Mouse (Mus musculus) ES-E14 (cell line): ENCODE results near the gene Raph1. TPM values are rescaled to one million over a fixed set of nuclear protein-coding genes. Genes with fewer than 3 reads are reported as not detected.

Experiments
- DNase-seq: peaks from one replicate; pipeline ENCODE4 v3.0.0-alpha.2; 2013; ENCODE audit warnings: low read depth, low spot score
- H3K27ac ChIP-seq: 2 replicates; pipeline ENCODE4 v1.5.1; 2012; ENCODE audit warnings: low read depth, mild to moderate bottlenecking, low read length, moderate library complexity, mixed read lengths; ENCODE audit not compliant: poor library complexity, insufficient read depth, severe bottlenecking
- H3K36me3 ChIP-seq: 2 replicates; pipeline ENCODE4 v1.6.1; 2012; ENCODE audit warnings: mild to moderate bottlenecking, low read length, moderate library complexity, mixed read lengths; ENCODE audit not compliant: control insufficient read depth, poor library complexity, insufficient read depth, severe bottlenecking
- H3K4me1 ChIP-seq, 2 experiments: fragments of 150-350 bp in 1 of 2; sonication (generic) in 1 of 2; 2 replicates each; pipeline ENCODE4 v1.6.1; 2012; ENCODE audit warnings: low read length in 2 of 2, mild to moderate bottlenecking in 1 of 2, mixed read lengths in 1 of 2; ENCODE audit not compliant: control insufficient read depth in 2 of 2, insufficient read depth in 2 of 2, poor library complexity in 1 of 2
- H3K4me3 ChIP-seq, 2 experiments: fragments of 150-350 bp in 1 of 2; sonication (generic) in 1 of 2; 2 replicates each; pipeline ENCODE4 v1.5.1; 2012; ENCODE audit warnings: low read length in 2 of 2, low read depth in 1 of 2, mild to moderate bottlenecking in 1 of 2, mixed read lengths in 1 of 2; ENCODE audit not compliant: insufficient read depth in 1 of 2, poor library complexity in 1 of 2, severe bottlenecking in 1 of 2
- H3K9ac ChIP-seq: 2 replicates; pipeline ENCODE4 v1.6.1; 2012; ENCODE audit warnings: low read depth, mild to moderate bottlenecking, low read length, mixed read lengths; ENCODE audit not compliant: poor library complexity, insufficient read depth, severe bottlenecking
- H3K9me3 ChIP-seq: fragments of 150-350 bp; sonication (generic); 2 replicates; pipeline ENCODE4 v1.6.1; 2012; ENCODE audit warnings: low read depth, mild to moderate bottlenecking, low read length; ENCODE audit not compliant: control insufficient read depth, insufficient read depth
- CHD2 ChIP-seq: IDR thresholded peaks from 2 replicates; pipeline ENCODE4 v1.6.1; 2014; ENCODE audit warnings: mild to moderate bottlenecking, low read depth, low read length, inconsistent platforms
- HCFC1 ChIP-seq: IDR thresholded peaks from 2 replicates; pipeline ENCODE4 v1.6.1; 2012; ENCODE audit warnings: low read length, inconsistent platforms, borderline replicate concordance; ENCODE audit not compliant: insufficient read depth
- MAFK ChIP-seq: IDR thresholded peaks from 2 replicates; pipeline ENCODE4 v1.6.1; 2014; ENCODE audit warnings: mild to moderate bottlenecking, low read depth, low read length, inconsistent platforms; ENCODE audit not compliant: insufficient read depth
- ZC3H11A ChIP-seq: IDR thresholded peaks from 2 replicates; pipeline ENCODE4 v1.6.1; 2012; ENCODE audit warnings: low read depth, mild to moderate bottlenecking, inconsistent platforms, low read length, borderline replicate concordance
- ZNF384 ChIP-seq: IDR thresholded peaks from 2 replicates; pipeline ENCODE4 v1.6.1; 2012; ENCODE audit warnings: low read depth, low read length, inconsistent platforms
- in situ Hi-C, 2 experiments: fragments of 600-800 bp; cut with MboI; formaldehyde crosslinking; loops; one replicate each; pipeline ENCODE4 v1.15.1; 2025; ENCODE audit warnings: low sequenced_read_pairs in 2 of 2, inconsistent platforms in 1 of 2; ENCODE audit not compliant: unreplicated experiment in 2 of 2
- total RNA-seq: library from RNA; depleted of rRNA; stranded (reverse); fragments of 300-350 nt; gene quantifications from 2 replicates; pipeline ENCODE4 v1.2.3, GENCODE M21; 2012

Raph1 gene
- total RNA-seq, 1 experiment, result 36.5 TPM

DNA sequence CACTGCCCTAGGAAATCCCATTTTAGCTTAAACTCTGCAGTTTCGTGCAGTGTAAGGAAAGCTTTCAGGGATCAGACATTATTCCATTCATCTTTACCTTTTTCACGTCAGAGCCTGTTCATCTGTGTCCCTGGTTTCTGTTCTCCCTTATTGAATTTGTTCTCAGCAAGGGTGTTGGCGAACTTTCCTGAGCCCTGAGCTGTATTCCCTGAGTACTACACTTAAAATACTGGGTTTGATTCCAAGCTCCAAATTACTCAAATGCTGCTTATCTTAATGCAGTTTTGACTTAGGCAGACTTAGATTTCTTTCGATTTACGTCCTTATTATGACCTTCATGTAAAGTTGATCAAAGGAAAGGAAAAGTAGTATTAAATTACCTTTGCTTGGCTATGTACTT is 417 bp upstream of the Raph1 start:
- TF ChIP-seq CHD2 (no peak), ZC3H11A (no peak), MAFK (no peak)
- in situ Hi-C loops, result loop anchor here in 1 of 2 experiments (10.0 kb wide), 1 partner anchor 287 kb away; no protein-coding TSS in a partner anchor
- no peaks in the 10 kb centered on the region for H3K9me3 ChIP-seq

DNA sequence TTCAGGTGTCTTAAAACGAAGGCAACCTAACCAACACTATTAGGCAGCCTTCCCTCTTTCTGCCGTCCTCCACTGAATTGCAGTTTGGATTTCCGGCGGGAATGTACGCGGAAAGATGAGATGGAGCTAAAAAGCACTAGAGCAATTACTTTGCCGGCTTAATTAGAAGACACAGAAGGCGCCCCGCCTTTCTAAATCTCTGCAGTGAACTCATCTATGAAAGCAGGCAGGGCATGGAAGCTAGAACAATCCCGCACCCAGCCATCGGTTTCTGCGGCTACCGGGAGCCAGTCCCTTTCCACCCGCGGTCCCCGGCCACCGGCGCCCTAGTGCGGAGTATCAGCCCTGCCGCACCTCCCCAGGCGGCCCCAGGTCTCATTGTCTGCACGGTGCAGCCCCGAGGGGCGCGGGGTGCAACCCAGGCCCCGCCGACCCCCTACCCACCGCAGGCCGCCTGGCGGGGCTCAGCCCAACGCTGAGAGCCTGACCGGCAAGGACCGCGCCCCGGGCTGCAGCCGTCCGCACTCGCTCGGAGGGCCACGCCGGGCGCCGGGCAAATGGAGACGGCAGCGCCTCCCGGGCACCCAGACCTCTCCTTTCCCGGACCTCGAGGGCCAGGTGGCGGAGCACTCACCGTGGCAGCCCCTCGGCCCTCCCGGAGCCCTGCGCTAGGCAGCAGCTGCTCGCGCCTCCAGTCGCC is 823 bp downstream of the Raph1 start:
- Histone ChIP-seq H3K27ac (peak overlapping the region; percentile 65), H3K36me3 (no peaks in the 10 kb centered on the region), H3K4me1 (peaks cover 7 to 12% of the 10 kb centered on the region in 2 experiments), H3K9me3 (no peaks in the 10 kb centered on the region), H3K4me3 (peak overlapping the region; percentile 79 to 97), H3K9ac (peak overlapping the region; percentile 87)
- DNase-seq, result peak; percentile 24
- in situ Hi-C loops, result loop anchor here in 1 of 2 experiments (10.0 kb wide), 1 partner anchor 289 kb away; no protein-coding TSS in a partner anchor
- TF ChIP-seq CHD2 (no peak), MAFK (no peak), ZC3H11A (no peak), HCFC1 (no peak), ZNF384 (no peak)

More for the DNA sequence above, 417 bp upstream of the Raph1 start:
- Histone ChIP-seq H3K9ac (peak overlapping the region; percentile 93), H3K4me3 (peak overlapping the region; percentile 79), H3K4me1 (peaks cover 6 to 12% of the 10 kb centered on the region in 2 experiments), H3K36me3 (no peaks in the 10 kb centered on the region), H3K27ac (peak overlapping the region; percentile 91; the same call in 1 of the 2 replicates)
- DNase-seq, result peak; percentile 26

DNA sequence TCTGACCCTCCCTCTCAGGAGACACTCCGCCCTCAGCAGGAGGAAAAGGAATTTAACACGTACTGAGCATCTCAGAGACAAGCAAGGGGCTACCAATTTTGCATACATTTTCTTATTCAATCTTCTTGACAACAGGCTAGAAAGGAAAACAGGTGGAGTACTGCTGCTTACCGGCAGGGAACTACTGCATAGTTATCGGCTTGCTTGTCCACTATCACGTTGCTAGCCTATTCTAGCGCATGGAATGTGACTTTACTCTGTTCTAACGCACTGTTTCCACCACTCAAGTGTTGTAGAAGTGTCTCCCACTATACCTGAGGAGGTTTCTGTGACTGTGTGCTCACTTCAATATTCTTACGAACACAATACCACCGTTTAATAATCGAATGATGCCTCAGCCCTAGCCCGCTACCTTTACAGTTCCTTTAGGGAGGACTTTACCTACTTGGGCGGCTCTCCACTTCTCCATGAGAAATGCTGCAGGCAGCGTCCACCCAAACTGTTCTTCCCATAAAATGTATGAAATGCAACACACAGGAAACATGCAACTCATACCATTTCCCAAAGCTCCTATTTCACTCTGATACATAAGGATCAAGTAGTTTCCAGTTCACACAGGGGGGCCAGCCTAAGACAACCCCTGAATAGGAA is 1.5 kb downstream of the Raph1 start:
- peak; percentile 28 for DNase-seq
- peaks cover 7 to 12% of the 10 kb centered on the region in 2 experiments for H3K4me1 ChIP-seq
- in situ Hi-C loops, result loop anchor here in 1 of 2 experiments (10.0 kb wide), 1 partner anchor 289 kb away; no protein-coding TSS in a partner anchor
- TF ChIP-seq CHD2 (no peak), ZNF384 (no peak), HCFC1 (no peak), ZC3H11A (no peak), MAFK (no peak)
- H3K9me3 ChIP-seq, result no peaks in the 10 kb centered on the region
- H3K9ac ChIP-seq, result peak overlapping the region; percentile 87
- H3K4me3 ChIP-seq, result peak overlapping the region; percentile 79 to 97
- no peak overlapping the region; the same call in 1 of the 2 replicates for H3K27ac ChIP-seq
- H3K36me3 ChIP-seq, result no peaks in the 10 kb centered on the region; the same call in 1 of the 2 replicates

DNA sequence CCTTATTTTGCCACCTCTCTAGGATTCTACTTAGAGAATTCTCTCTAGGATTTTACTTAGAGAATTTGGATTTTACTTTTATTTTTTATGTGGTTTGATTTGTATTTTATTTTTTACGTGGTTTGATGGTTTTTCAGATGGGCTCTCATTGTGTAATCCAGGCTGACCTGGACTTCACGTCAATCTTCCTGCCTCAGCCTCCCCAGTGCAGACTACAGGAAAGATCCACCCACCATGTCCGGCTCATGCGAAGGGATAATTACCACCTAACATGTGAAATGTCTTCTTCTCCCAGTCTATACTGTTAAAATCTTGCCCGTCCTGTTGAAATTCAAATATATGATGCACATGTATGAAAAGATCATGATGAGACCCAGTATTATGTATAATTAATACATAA is 2.2 kb downstream of the Raph1 start:
- peak overlapping the region; percentile 79 to 97 for H3K4me3 ChIP-seq
- in situ Hi-C loops, result loop anchor here in 1 of 2 experiments (10.0 kb wide), 1 partner anchor 290 kb away; no protein-coding TSS in a partner anchor
- no peaks in the 10 kb centered on the region for H3K9me3 ChIP-seq
- no peak overlapping the region for H3K27ac ChIP-seq
- H3K4me1 ChIP-seq, result peaks cover 7 to 12% of the 10 kb centered on the region in 2 experiments
- TF ChIP-seq HCFC1, result no peak
- TF ChIP-seq CHD2, result no peak
- TF ChIP-seq MAFK, result no peak
- TF ChIP-seq ZNF384, result no peak
- no peak for TF ChIP-seq ZC3H11A
- no peak for DNase-seq
- H3K9ac ChIP-seq, result no peak overlapping the region
- H3K36me3 ChIP-seq, result no peaks in the 10 kb centered on the region; the same call in 1 of the 2 replicates
